ENCODE assay signal across 12 mouse cellular contexts in the genomic region with DNA sequence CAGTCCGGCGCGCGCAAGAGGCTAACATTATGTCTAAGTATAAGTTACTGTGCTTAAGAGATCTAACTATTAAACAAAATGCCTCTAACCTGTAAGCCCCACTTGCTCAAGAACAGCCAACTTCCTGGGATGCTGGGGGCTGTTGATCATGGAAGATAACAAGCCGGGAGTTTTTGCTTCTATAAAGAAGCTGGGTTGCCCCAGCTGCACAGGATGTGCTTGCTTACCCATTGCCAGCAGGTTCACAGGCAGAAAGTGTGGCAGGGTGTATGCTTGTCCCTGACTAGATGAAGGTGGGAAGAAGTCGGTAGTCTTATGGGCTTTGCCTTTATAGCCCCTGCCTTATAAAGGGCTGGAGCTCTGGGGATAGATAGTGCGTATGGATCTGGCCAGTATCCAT. TPM values are rescaled to one million over a fixed set of nuclear protein-coding genes. Genes with fewer than 3 reads are reported as not detected.
"Had no signal": no experiment of that assay in that cellular context is flagged by ENCODE, and none has a peak within 500 bp of the region (broad histone marks: within the 10 kb centered on the region; RNA-seq: fewer than 3 reads in every experiment).

No protein-coding gene starts in this region.

- DNase-seq: kidney, adult 18-20 months; kidney, postnatal 10 days; left cerebral cortex, postnatal 4 days; lung, adult 18-20 months; retina, postnatal 1 day; right cerebral cortex, postnatal 4 days; spleen, adult 18-20 months had no signal

RNA-seq across cellular contexts. Expression of a gene that starts 12.8 kb away (rescaled TPM):
- total RNA-seq: layer of hippocampus, postnatal 14 days; left cerebral cortex, adult 18-20 months; left cerebral cortex, postnatal 10 days; left cerebral cortex, postnatal 4 days; megakaryocyte progenitor cell, adult 5-6 weeks had no signal

RNA-seq across cellular contexts. Expression of a gene that starts 15.0 kb away (rescaled TPM):
- total RNA-seq: layer of hippocampus, adult 8-10 months; layer of hippocampus, postnatal 14 days; left cerebral cortex, adult 18-20 months; left cerebral cortex, postnatal 10 days; left cerebral cortex, postnatal 4 days had no signal

RNA-seq across cellular contexts. Expression of a gene that starts 16.4 kb away (rescaled TPM):
- total RNA-seq: layer of hippocampus, postnatal 14 days; left cerebral cortex, adult 18-20 months; left cerebral cortex, postnatal 10 days; left cerebral cortex, postnatal 4 days had no signal

RNA-seq across cellular contexts. Expression of a gene that starts 43.0 kb away (rescaled TPM):
- total RNA-seq: megakaryocyte progenitor cell, adult 5-6 weeks had no signal
